16 mouse cellular contexts compared by ENCODE assay signal in the genomic region with DNA sequence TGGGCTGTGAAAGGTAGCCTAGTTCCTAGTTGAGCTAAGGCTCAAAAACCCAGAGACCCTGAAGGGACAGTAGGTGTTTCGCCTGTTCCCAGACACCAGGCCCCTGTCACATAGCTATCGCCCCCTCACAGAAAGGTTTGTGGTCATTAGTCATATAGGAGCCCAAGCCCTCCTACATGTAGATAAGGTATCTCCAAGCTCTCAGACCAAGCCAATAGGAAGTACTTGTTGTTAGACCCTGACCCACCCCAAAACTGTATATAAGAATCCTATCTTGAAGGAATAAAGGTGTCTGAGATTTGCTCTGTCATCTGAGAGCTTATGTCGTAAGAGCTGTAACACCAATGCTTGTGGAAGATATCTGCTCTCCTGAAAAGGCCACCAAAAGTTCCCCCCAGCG.
"Had no signal": no experiment of that assay in that cellular context is flagged by ENCODE, and none has a peak within 500 bp of the region (broad histone marks: within the 10 kb centered on the region; RNA-seq: fewer than 3 reads in every experiment).

No protein-coding gene starts in this region.

- H3K36me3 ChIP-seq: kidney, embryonic 15.5 days; liver, embryonic 13.5 days had no signal

- H3K4me3 ChIP-seq: kidney, embryonic 15.5 days; left cerebral cortex, adult 2 months; liver, embryonic 13.5 days; megakaryocyte, embryonic 14.5 days had no signal

- H3K27me3 ChIP-seq: kidney, embryonic 15.5 days; liver, embryonic 13.5 days had no signal

- H3K4me2 ChIP-seq: kidney, embryonic 15.5 days; liver, embryonic 13.5 days; lung, embryonic 14.5 days; midbrain, embryonic 11.5 days had no signal

- DNase-seq: kidney, adult 8-10 months; kidney, postnatal 10 days; kidney, postnatal 36 days; layer of hippocampus, postnatal 36 days; liver, embryonic 13.5 days; lung, embryonic 14.5 days; midbrain, embryonic 14.5 days; thymus, adult 2 months; thymus, postnatal 14 days; thymus, postnatal 4 days had no signal

- ATAC-seq: lung, postnatal 0 days had no signal

- H3K27ac ChIP-seq: kidney, embryonic 15.5 days; left cerebral cortex, adult 2 months; liver, embryonic 13.5 days; macrophage had no signal

- H3K9me3 ChIP-seq: kidney, embryonic 15.5 days; liver, embryonic 13.5 days; megakaryocyte, embryonic 14.5 days had no signal

- H3K9ac ChIP-seq: kidney, embryonic 15.5 days; liver, embryonic 13.5 days; lung, embryonic 14.5 days had no signal
